Mouse (Mus musculus) thymus, adult 2 months (tissue): Measurements from ENCODE around the gene Krt73. TPM values are rescaled to one million over a fixed set of nuclear protein-coding genes. Genes with fewer than 3 reads are reported as not detected.

Source experiments
- DNase-seq: peaks from one replicate; pipeline ENCODE4 v3.0.0; 2021
- H3K27ac ChIP-seq: fragments of 200-500 bp; 2 replicates; pipeline ENCODE4 v1.5.1; 2012; ENCODE audit warnings: low read length, control low read depth; ENCODE audit not compliant: control insufficient read depth, insufficient read depth
- H3K27me3 ChIP-seq: fragments of 200-500 bp; 2 replicates; pipeline ENCODE4 v1.6.1; 2012; ENCODE audit warnings: mild to moderate bottlenecking, low read length, moderate library complexity, mixed read lengths; ENCODE audit not compliant: control insufficient read depth, insufficient read depth
- H3K36me3 ChIP-seq: fragments of 200-500 bp; 2 replicates; pipeline ENCODE4 v1.6.1; 2012; ENCODE audit warnings: mild to moderate bottlenecking, low read length, moderate library complexity; ENCODE audit not compliant: control insufficient read depth, insufficient read depth
- H3K4me1 ChIP-seq: fragments of 200-500 bp; replicated peaks from 2 replicates; pipeline ENCODE4 v1.6.1; 2012; ENCODE audit warnings: low read length; ENCODE audit not compliant: control insufficient read depth, insufficient read depth
- H3K4me3 ChIP-seq: fragments of 200-500 bp; 2 replicates; pipeline ENCODE4 v1.5.1; 2012; ENCODE audit warnings: mild to moderate bottlenecking, low read length, control low read depth, moderate library complexity; ENCODE audit not compliant: control insufficient read depth, insufficient read depth
- CTCF ChIP-seq: fragments of 200-500 bp; IDR thresholded peaks from 2 replicates; pipeline ENCODE4 v1.5.1; 2012; ENCODE audit warnings: mild to moderate bottlenecking, control low read depth, low read length, moderate library complexity, borderline replicate concordance; ENCODE audit not compliant: control insufficient read depth, poor library complexity, insufficient read depth; ENCODE audit errors: extremely low read depth
- POLR2A ChIP-seq: fragments of 200-500 bp; IDR thresholded peaks from 2 replicates; pipeline ENCODE4 v1.6.1; 2012; ENCODE audit warnings: mild to moderate bottlenecking, low read length, control low read depth, moderate library complexity; ENCODE audit not compliant: control insufficient read depth, poor library complexity, insufficient read depth; ENCODE audit errors: extremely low read depth
- WGBS: fragments of 180-500 bp; shearing (Covaris S2); methylation state at CpG from one replicate; pipeline ENCODE4 v1.1.7; 2018; 5-methylcytosine and 5-hydroxymethylcytosine counted together
- polyA plus RNA-seq: library from polyadenylated mRNA; depleted of rRNA; stranded (reverse); fragments of >200 nt; gene quantifications from 2 replicates; pipeline ENCODE4 v1.2.3, GENCODE M21; 2012; rRNA removed

Krt73 gene
- polyA plus RNA-seq = 0.56 and 0.61 TPM in 2 replicates

GRCm38 (mm10) chr15:101802296-101802835 is at the start of gene Krt73:
Krt73 (minus strand) TSS chr15:101802346.
- no peak for TF ChIP-seq CTCF
- TF ChIP-seq POLR2A = no peak
- DNase-seq = no peak
- H3K27ac ChIP-seq = no peak within 1 kb of the TSS
- H3K4me1 ChIP-seq = no peaks in the 10 kb centered on the region
- no peaks in the 10 kb centered on the region for H3K36me3 ChIP-seq
- no peaks in the 10 kb centered on the region for H3K27me3 ChIP-seq
- H3K4me3 ChIP-seq = no peak within 1 kb of the TSS
- 88% methylated on average over 6 of the region's 6 CpGs for WGBS

GRCm38 (mm10) chr15:101850694-101851093 is 48.5 kb upstream of the Krt73 start, which contains the start of gene Krt1:
Krt1 (minus strand) TSS chr15:101850794.
- no peaks in the 10 kb centered on the region for H3K4me1 ChIP-seq
- WGBS = 88% methylated on average over 6 of the region's 6 CpGs
- DNase-seq = no peak
- TF ChIP-seq CTCF (no peak), POLR2A (no peak)
- no peak within 1 kb of the TSS for H3K4me3 ChIP-seq
- no peak within 1 kb of the TSS for H3K27ac ChIP-seq
- H3K36me3 ChIP-seq = no peaks in the 10 kb centered on the region
- H3K27me3 ChIP-seq = peaks cover 5% of the 10 kb centered on the region; the same call in 1 of the 2 replicates

GRCm38 (mm10) chr15:101845971-101846403 is 43.8 kb upstream of the Krt73 start:
- H3K27me3 ChIP-seq = peaks cover 5% of the 10 kb centered on the region; the same call in 1 of the 2 replicates
- H3K4me3 ChIP-seq = no peak overlapping the region
- WGBS = 3% methylated on average over 36 of the region's 37 CpGs

GRCm38 (mm10) chr15:101843192-101843591 is 41.0 kb upstream of the Krt73 start:
- Histone ChIP-seq H3K27ac (no peak overlapping the region), H3K4me3 (no peak overlapping the region), H3K36me3 (no peaks in the 10 kb centered on the region), H3K27me3 (peaks cover 5% of the 10 kb centered on the region; the same call in 1 of the 2 replicates), H3K4me1 (no peaks in the 10 kb centered on the region)
- 65% methylated on average over 9 of the region's 9 CpGs for WGBS
- no peak for TF ChIP-seq POLR2A
- TF ChIP-seq CTCF = no peak
- no peak for DNase-seq

More at GRCm38 (mm10) chr15:101845971-101846403, 43.8 kb upstream of the Krt73 start:
- no peaks in the 10 kb centered on the region for H3K36me3 ChIP-seq
- H3K27ac ChIP-seq = no peak overlapping the region
- peak; percentile 35 for DNase-seq
- H3K4me1 ChIP-seq = no peaks in the 10 kb centered on the region
- no peak for TF ChIP-seq CTCF
- no peak for TF ChIP-seq POLR2A

- H3K27ac ChIP-seq = no peak overlapping the region
- TF ChIP-seq CTCF = no peak
- no peak for TF ChIP-seq POLR2A
- no peak overlapping the region for H3K4me3 ChIP-seq
- H3K36me3 ChIP-seq = no peaks in the 10 kb centered on the region
- no peak for DNase-seq
- WGBS = 66% methylated on average over 5 of the region's 5 CpGs
- no peaks in the 10 kb centered on the region for H3K27me3 ChIP-seq
- no peaks in the 10 kb centered on the region for H3K4me1 ChIP-seq
These were observed 32.7 kb upstream of the Krt73 start for GRCm38 (mm10) chr15:101834784-101835328.

GRCm38 (mm10) chr15:101833131-101833530 is 31.0 kb upstream of the Krt73 start:
- no peak for DNase-seq
- H3K27ac ChIP-seq = no peak overlapping the region
- H3K4me3 ChIP-seq = no peak overlapping the region
- no peaks in the 10 kb centered on the region for H3K36me3 ChIP-seq
- TF ChIP-seq POLR2A (no peak), CTCF (no peak)
- no peaks in the 10 kb centered on the region for H3K27me3 ChIP-seq
- H3K4me1 ChIP-seq = no peaks in the 10 kb centered on the region
- WGBS = 58% methylated on average over 6 of the region's 6 CpGs
